Mouse (Mus musculus) embryo, embryonic 11.5 days (tissue): ENCODE results near the gene Tmem30b.

Experiments used
- DNase-seq: peaks from one replicate; pipeline ENCODE4 v3.0.0-alpha.2; 2012; ENCODE audit warnings: low read depth, low spot score

Gene Tmem30b

GRCm38 (mm10) chr12:73517022-73517709 lies 29.0 kb downstream of the Tmem30b start:
- DNase-seq: peak; percentile 71

DNA sequence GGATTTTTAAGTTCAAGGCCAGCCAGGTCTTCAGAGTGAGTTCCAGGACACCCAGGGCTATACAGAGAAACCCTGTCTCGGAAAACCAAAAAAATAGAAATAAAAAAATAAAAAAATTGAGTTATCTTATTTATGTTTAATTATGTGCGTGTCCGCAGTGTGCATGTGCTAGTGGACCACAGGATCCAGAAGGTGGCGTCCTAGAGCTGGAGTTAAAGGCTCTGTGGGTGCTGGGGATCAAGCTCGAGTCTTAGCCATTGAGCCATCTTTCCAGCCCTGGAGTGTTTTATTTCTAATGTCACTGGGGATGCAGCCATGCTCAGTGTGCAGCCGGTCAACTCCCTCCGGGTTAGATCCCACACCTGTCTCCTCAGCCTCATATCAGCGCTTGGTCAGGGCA lies 29.7 kb downstream of the Tmem30b start:
- no peak for DNase-seq

DNA sequence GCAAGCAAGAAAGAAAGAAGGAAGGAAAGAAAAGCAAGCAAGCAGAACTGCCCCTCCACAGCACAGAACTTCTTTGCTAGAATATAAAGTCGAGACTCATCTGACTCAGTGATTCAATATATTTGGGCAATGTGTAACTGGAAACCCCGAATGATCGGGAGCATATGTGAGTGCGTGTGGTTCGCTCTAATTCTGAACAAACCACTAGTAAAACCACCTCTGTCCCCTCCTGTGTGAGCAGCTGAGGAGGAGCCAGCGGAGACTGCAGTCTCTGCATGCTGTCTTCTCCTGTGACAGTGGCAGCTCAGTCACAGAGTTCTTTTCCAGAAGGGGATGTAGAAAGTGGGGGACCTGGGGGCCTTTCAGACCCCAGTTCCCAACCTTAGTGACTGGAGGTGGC lies 31.5 kb downstream of the Tmem30b start:
- no peak for DNase-seq

DNA sequence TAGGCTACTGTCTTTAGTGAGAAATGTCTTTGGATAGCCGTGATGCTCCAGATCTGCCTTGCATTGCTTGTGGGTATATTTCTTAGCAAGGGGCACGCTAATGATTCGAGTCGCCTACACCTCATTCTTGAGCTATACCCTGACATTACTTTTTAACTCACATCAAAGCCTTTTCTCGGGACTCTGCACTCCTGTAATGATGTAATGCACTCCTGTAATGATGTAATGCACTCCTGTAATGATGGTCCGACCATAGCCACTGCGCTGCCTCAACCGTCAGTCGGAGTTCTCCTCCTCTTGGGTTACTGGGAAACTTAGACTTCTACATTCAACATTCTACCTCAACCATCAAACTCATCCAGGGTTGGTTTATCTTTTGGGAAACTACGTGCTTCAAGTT lies 32.2 kb downstream of the Tmem30b start:
- no peak for DNase-seq

- DNase-seq: no peak
Observed at GRCm38 (mm10) chr12:73511467-73512047, 34.6 kb downstream of the Tmem30b start.

GRCm38 (mm10) chr12:73507105-73507504 lies 39.1 kb downstream of the Tmem30b start:
- DNase-seq: no peak

DNA sequence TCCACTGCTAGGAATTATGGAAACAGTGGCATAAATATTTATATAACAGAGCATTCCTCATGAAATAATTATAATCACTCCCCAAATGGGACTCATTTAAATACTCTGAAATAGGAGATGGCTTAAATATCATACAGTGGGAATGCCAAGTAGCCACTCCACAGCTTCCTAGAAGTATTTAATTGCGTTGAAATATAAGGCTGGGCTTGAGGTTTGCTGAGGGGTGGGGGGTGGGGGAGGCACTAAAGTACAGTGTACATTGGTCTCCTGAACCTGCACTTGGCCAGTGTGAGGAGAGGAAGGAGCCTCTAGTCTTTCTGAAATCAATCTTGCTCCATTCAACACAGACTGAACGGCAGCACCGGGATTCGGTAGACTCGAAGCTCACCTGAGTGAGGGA lies 39.5 kb downstream of the Tmem30b start:
- no peak for DNase-seq

- no peak for DNase-seq
Observed at GRCm38 (mm10) chr12:73500689-73501326, 45.4 kb downstream of the Tmem30b start.

- no peak for DNase-seq
Observed at GRCm38 (mm10) chr12:73495172-73495571, 51.0 kb downstream of the Tmem30b start.

DNA sequence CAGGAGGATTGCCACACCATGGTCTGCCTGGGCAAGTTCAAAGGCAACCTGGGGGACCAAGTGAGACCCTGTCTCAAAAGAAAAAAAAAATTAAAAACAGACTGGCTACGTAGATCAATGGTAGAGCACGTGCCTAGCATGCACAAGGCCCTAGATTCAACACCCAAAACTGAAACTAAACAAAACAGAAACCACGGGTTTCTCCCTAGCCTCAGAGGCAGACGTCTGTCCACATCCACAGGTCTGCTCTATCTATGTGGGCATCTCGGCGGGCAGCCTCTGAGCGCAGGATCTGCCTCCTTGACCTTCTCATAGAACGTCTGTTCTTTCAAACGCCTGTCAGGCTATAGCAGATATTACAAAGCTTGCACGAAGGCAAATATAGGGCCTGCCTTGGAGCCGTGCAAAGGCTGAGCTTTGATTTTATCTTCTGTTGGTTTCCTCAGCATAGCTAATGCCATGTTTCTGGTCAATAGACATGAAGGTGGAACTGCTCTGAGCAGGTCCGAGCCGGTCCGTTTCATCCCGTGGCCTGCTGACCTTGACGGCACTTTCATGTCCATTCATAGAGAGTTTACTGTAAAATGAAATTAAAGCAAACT lies 52.2 kb downstream of the Tmem30b start:
- DNase-seq: no peak
